Mouse (Mus musculus): ENCODE data around the gene Gm49403.

DNA sequence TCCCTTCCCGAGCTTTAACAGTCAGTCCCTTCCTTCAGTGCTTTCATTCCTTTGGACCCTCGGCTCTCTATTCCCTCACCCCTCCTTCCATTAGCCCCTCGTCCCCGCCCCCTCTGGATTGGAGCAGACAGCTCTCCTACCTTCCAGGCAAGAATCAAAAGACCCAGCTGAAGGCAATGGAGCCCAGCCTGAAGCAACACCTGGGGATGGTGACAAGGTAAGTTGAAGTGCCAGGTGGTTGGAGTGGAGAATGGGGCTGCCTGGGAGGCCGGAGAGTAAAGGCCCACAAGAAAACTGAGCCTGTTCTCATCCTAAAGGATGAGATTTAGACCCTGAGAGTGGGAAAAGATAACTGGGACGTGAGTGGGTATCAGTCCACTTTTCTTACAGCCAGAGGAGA is 24.8 kb downstream of the Gm49403 start:
- no peak for TF ChIP-seq CTCF (IDR thresholded peaks at IDR 0.05; ENCODE audit: insufficient read depth, low read length)
- TF ChIP-seq POLR2A (IDR thresholded peaks at IDR 0.05; ENCODE audit: borderline replicate concordance, extremely low read depth, low read depth, low read length), result no peak

Data from lung, adult 2 months (tissue).